Mouse (Mus musculus) brain, embryonic 14.5 days (tissue): ENCODE results near the gene Trmt61a. TPM values are rescaled to one million over a fixed set of nuclear protein-coding genes. Genes with fewer than 3 reads are reported as not detected.
A peak's percentile ranks its signal among the peaks of the same experiment; 100 is the strongest.

ENCODE experiments used
- DNase-seq: peaks from one replicate; pipeline ENCODE4 v3.0.0-alpha.2; 2011; ENCODE audit warnings: low read depth
- CTCF ChIP-seq: fragments of 200-500 bp; IDR thresholded peaks from 2 replicates; pipeline ENCODE4 v1.5.1; 2012; ENCODE audit warnings: inconsistent platforms, mild to moderate bottlenecking, moderate library complexity, borderline replicate concordance; ENCODE audit not compliant: insufficient read depth, insufficient read length; ENCODE audit errors: extremely low read depth
- POLR2A ChIP-seq: fragments of 200-500 bp; IDR thresholded peaks from 2 replicates; pipeline ENCODE4 v1.6.1; 2012; ENCODE audit warnings: mild to moderate bottlenecking, inconsistent platforms, borderline replicate concordance; ENCODE audit not compliant: poor library complexity, insufficient read depth, insufficient read length, severe bottlenecking; ENCODE audit errors: extremely low read depth
- polyA plus RNA-seq: library from polyadenylated mRNA; depleted of rRNA; stranded (reverse); fragments of >200 nt; gene quantifications from 2 replicates; pipeline ENCODE4 v1.2.3, GENCODE M21; 2012

Gene Trmt61a
- polyA plus RNA-seq, 1 experiment, result 21.9 TPM

DNA sequence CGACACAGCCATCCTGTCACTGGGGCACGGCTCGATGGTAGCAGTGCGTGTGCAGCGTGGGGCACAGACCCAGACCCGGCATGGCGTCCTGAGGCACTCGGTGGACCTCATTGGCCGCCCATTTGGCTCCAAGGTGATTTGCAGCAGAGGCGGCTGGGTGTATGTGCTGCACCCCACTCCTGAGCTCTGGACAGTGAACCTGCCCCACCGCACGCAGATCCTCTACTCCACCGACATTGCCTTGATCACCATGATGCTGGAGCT is 697 bp downstream of the Trmt61a start:
- TF ChIP-seq CTCF (no peak), POLR2A (no peak)
- DNase-seq, result no peak

DNA sequence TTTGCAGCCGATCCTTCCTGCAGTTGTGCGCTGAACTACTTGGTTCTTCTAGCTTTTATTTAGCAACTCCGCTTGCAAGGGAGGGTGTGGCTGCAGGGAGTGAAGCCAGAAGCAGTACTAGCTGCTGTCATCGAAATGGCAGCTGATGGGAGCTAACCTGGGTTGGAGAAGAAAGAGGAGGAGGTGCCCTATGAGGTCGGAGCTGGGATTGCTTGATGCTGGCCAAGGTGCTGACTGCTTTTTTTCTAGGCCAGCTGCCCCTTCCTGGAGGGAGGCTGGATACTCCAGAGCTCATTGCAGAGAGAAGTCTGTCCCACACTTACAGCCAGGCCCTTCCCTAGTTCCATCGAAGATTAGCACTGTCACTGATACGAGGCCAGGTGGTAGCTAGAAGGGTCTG is 1.1 kb downstream of the Trmt61a start:
- no peak for DNase-seq
- no peak for TF ChIP-seq CTCF
- TF ChIP-seq POLR2A, result no peak

DNA sequence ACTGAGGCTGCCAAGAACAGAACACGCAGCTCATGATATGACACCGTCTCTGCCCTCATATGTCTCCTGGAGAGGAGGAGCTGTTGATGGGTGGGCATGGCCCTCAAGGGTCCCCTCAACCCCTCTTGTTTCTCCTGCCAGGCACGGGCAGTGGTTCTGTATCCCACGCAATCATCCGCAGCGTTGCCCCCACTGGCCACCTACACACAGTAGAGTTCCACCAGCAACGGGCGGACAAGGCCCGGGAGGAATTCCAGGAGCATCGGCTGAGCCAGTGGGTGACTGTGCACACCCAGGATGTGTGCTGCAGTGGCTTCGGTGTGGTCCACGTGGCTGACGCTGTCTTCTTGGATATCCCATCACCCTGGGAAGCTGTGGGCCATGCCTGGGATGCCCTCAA is 2.8 kb downstream of the Trmt61a start:
- TF ChIP-seq POLR2A, result no peak
- no peak for TF ChIP-seq CTCF
- no peak for DNase-seq

DNA sequence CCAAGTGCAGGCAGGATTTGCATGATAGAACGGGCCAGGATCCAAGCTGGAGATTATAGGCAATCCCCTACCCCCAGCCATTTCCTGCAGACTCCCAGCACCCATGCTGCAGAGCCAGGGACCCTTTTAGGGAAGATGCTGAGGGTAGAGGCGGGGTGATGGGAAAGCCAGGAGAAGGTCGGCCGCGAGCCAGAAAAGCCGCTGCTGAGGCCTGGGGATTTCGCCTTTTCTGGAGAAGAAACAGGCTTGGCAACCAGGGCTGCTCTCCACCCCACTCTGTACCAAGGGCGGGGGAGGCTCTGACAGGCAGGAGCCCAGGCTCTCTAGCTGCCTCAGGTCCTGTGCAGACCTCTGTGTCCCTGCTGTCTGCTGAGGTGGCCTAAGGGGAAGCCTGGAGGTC is 3.4 kb downstream of the Trmt61a start:
- DNase-seq, result no peak
- TF ChIP-seq POLR2A, result no peak
- no peak for TF ChIP-seq CTCF

DNA sequence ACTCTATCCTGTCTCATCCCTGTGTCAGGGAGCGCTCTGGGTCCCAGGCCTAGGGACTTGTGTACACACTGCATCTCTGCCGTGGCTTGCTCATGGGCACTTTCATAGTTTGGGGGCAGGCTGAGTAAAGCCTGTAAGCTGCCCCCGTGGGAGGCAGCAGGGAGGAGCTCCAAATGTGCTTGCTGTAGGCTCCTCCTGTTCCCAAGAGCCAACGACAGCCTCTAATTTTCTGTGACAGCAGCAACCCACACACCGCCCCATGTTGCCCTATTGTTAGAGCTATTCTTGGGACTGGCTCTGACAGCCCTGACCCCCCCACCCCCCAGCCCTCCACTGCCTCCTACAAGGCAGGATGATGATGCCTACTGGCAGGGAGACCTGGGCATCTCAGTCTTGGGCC is 4.1 kb downstream of the Trmt61a start:
- no peak for TF ChIP-seq POLR2A
- no peak for TF ChIP-seq CTCF
- no peak for DNase-seq

DNA sequence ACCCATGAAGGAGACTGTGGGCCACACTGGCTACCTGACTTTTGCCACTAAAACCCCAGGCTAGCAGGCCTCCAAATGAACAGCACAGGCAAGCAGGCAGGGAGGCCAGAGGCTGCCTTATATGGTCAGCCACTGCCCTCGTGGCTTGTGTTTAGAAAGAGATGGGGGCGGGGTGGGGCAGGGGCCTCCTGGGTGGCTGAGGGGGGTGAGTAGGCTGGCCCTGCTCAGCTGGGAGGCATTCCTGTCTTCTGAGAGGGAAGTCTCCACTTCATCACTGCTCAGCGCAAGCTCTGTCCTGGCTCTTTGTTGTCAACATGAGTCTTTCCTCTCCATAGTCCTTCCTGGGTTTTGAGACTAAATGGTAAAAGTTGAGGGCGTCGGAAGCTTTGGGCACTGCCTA is 4.9 kb downstream of the Trmt61a start:
- DNase-seq, result no peak
- TF ChIP-seq POLR2A (no peak), CTCF (no peak)

GRCm38 (mm10) chr12:111686390-111686789 is 8.5 kb downstream of the Trmt61a start:
- no peak for DNase-seq
- TF ChIP-seq CTCF (no peak), POLR2A (no peak)

GRCm38 (mm10) chr12:111687350-111688068 is 9.6 kb downstream of the Trmt61a start:
- DNase-seq, result peak; percentile 90
- TF ChIP-seq CTCF, result no peak
- TF ChIP-seq POLR2A, result no peak

- no peak for DNase-seq
- no peak for TF ChIP-seq CTCF
- TF ChIP-seq POLR2A, result no peak
Measured at GRCm38 (mm10) chr12:111688069-111688428, 10.1 kb downstream of the Trmt61a start.

DNA sequence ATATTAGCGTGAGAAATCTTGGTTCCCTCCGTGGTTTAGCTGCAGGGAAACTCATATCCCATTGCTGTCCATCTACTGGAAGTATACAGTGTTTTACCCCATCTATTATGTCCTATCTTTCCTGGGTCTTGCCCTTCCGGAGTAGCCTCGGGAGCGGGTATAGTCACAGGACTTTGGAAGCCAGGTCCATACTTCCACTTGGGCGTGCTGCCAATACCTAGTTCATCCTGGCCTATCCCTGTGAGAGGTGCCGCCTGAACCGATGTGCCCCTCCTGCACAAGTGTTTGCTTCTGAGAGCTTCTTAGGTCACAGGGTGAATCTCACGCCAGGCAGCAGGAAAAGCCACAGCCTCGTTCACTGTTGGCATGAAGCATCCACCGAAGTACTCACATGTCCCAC is 11.5 kb downstream of the Trmt61a start:
- no peak for TF ChIP-seq CTCF
- no peak for TF ChIP-seq POLR2A
- no peak for DNase-seq

DNA sequence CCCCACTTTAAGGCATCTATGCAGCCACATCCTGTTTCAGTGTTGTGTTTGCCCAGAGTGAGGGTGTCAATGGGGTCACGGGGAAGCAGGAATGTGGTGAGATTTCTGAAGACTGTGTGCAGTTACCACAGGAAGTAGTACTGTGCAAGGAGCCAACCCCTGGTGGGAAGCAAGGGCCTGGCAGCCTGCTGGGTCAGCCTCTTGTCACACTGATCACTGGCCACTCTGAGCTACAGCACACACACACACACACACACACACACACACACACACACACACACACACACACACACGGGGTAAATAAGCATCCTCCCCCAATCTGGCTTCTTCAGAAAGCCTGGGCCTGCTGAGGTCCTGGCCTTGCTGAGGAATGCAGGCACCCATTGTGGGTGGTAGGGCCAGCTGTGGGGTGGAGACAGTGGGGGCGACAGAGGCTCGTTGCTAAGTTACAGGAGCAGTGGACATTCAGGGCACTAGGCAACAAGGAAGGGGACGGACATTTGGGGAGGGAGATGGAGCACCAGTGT is 13.5 kb downstream of the Trmt61a start:
- DNase-seq, result peak; percentile 87
- no peak for TF ChIP-seq POLR2A
- no peak for TF ChIP-seq CTCF

DNA sequence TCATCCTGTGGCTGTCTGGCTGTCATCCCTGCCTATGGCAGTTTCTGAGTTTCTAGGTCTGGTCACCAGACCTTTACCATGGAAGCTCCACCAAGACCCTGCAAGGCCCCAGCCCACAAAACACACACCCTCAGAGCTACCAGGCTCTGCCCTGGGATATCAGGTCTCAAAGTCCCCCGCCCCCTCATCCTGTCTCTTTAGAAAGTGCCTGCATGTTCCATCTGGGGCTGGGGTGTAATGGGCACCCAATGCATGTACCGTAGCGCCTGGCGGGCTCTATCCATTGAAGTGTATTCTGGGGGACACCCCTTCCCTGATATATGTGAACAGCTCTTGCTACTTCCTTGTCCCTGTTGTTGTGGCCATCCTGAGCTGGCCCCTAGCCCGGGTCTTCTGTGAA is 15.0 kb downstream of the Trmt61a start:
- TF ChIP-seq POLR2A (no peak), CTCF (no peak)

More for the DNA sequence above, 15.0 kb downstream of the Trmt61a start:
- peak; percentile 52 for DNase-seq
